Mouse (Mus musculus) heart, adult 11 months (tissue): ENCODE results near the gene Fzd1.

Source experiments
- DNase-seq: peaks from one replicate; pipeline ENCODE4 v3.0.0; 2022

Gene Fzd1

GRCm38 (mm10) chr5:4742722-4743121 lies 15.1 kb downstream of the Fzd1 start:
- DNase-seq, result no peak

- DNase-seq, result no peak
Measured at GRCm38 (mm10) chr5:4737013-4737412, 20.8 kb downstream of the Fzd1 start.

GRCm38 (mm10) chr5:4735461-4735860 lies 22.4 kb downstream of the Fzd1 start:
- no peak for DNase-seq

- DNase-seq, result no peak
Measured at GRCm38 (mm10) chr5:4733239-4733638, 24.6 kb downstream of the Fzd1 start.

- DNase-seq, result no peak
Measured at GRCm38 (mm10) chr5:4732241-4733229, 25.3 kb downstream of the Fzd1 start.

GRCm38 (mm10) chr5:4731743-4732215 lies 26.1 kb downstream of the Fzd1 start:
- DNase-seq, result no peak

- DNase-seq, result no peak
Measured at GRCm38 (mm10) chr5:4731064-4731463, 26.8 kb downstream of the Fzd1 start.
